Mouse (Mus musculus): ENCODE measurements around the gene Atf2. TPM values are rescaled to one million over a fixed set of nuclear protein-coding genes. Genes with fewer than 3 reads are reported as not detected.
A peak's percentile ranks its signal among the peaks of the same experiment; 100 is the strongest.
"Not testable (repeated sequence)": the region's sequence is repeated elsewhere in the genome, so short reads cannot be mapped to it uniquely, and the experiment has no call there.

Gene Atf2
- total RNA-seq (2014; fragmentation: Nextera tagmentation) (72.9 and 80.5 TPM in 2 replicates), total RNA-seq (2017) (45.8 and 46.2 TPM in 2 replicates)

DNA sequence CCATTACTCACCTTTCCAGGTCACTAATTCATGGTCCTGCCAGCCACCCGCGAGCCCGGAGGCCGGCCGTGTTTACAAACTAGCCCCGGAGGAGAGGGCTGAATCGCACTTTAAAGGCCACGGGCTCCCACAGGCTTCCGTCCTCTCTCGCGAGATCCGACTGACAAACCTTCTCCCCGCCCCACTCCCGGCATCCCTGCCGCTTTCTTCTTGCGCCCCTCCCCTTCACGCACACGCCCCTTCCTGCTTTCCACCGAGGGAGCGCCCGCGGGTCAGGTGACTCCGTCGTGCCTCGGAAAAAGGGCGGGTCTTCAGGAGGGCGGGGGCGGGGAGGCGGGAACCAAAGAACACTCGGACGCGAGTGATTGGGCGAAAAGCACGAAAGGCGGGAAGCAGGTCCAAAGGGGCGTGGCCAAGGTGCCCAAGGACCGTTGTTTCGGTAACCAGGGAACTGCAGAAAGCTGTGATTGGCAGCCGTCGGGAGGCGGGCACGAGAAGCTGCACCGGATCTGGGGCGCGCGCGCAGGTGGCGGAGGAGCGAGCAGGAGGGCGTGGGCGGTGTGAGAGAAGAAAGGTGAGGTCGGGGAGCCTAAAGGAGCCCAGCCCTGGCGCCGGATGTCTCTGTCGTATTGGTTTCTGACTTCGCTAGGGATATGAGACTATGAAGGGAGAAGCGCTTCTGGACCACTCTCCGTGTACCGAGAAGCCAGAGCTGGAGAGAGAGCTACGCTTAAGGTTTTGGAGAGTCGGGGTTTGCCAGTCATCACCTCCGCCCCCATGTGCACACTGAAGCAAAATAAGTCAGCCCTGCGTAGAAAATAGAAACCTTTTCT is at the start of gene Atf2:
Gene Atf2, minus strand, starts transcription at position 176 of the 833 bp plus-strand sequence.
- ATAC-seq (replicated peaks; ENCODE audit: low FRiP score, low TSS enrichment, poor library complexity, severe bottlenecking): peak; percentile 96

DNA sequence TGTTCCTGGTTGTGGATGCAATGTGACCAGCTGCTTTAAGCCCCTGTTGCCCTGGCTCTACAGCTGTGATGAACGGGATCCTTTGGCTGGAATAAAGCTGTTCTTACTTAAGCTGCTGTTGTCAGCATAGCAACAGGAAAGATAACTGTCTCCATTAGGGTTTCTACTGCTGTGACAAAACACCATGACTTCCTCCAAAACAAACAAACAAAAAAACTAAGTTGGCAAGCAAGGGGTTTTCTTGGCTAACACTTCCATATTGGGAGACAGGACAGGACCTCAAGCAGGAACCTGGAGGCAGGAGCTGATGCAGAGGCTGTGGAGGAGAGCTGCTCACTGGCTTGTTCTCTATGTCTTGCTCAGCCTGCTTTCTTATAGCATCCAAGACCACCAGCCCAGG is 48.8 kb upstream of the Atf2 start:
- no peak for ATAC-seq (replicated peaks; ENCODE audit: low FRiP score, low TSS enrichment, poor library complexity, severe bottlenecking)

DNA sequence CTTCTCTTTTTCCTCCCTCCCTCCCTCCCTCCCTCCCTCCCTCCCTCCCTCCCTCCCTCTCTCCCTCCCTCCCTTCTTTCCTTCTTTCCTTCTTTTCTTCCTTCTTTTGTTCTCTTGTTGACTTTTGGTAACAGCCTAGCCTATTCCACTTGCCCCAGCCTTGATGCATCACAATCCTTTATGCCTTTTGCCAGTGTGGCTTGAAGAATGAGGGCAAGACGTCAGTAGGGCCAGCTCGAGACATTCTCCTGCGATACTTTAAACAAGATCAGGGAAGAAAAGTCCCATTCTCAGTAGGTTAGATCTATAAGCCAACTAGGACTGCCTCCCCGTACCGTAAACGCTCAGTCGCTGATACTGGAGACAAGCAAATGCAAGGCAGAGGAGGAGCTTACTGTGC is 48.0 kb upstream of the Atf2 start:
- no peak for ATAC-seq (replicated peaks; ENCODE audit: low FRiP score, low TSS enrichment, poor library complexity, severe bottlenecking)

DNA sequence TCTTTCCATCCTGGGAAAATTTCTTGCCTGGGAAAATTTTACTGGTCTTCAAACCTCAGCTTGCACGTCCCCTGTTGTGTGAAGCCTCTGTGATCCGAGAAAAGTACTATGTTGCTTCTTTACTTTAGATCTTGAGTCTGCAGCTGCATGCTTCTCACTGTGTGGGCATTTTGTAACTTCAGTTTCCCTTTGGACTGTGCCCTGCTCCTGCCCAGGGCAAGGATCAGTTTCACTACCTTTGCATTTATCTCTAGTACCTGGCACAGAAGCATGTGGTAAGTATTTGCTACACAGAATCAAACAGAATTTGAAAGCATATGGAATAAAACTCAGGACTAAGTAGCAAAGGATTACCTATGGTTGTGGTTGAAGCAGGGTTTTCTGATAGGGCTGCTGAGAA is 46.5 kb upstream of the Atf2 start:
- no peak for ATAC-seq (replicated peaks; ENCODE audit: low FRiP score, low TSS enrichment, poor library complexity, severe bottlenecking)

DNA sequence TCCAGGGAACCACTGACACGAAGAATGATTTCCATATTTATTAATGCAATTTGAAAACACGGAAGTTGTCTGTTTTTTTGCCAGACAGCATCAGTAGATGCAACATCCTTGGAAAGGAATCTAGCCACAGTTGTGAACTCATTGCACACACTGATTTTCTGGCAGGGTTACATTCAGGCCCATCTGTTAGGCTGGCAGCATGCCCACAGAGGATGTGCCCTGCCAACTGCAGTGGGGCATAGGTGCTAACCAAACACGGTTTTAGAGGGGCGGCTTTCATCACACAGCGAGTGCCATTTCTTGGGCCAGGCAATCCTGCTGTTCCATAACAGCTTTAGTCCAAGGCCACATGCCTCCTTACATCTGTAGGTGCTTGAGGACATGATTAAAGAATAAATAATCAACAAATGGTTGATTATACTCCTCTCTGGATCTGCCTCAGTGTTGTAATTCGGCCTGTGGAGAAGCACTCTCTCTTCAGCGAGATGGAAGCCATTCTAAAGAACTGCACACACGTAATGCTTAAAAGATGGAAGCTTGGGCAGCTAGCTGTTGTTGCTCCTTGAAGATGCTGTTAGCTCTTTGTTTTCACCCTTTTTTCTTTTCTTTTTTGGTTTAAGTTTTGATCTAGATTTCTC is 40.4 kb upstream of the Atf2 start:
- no peak for ATAC-seq (replicated peaks; ENCODE audit: low FRiP score, low TSS enrichment, poor library complexity, severe bottlenecking)

DNA sequence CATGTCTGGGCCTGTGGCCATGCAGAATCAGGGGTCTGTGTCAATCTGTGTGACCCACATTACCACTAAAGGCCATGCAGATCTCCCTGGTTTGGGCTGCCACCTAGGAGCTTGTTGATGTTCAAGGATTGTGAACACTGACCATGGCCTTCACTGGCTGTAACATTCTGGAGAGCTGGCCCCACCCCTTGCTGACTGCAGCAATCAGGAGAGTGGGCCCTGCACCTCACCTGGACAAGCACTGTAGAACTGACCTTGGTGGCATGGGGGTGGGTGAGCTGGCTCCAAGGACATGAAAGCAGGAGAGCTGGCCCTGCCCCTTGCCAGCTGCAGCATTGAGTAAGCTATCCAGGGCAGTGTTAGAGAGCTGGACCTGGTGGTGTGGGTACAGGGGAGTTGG is 35.3 kb upstream of the Atf2 start:
- no peak for ATAC-seq (replicated peaks; ENCODE audit: low FRiP score, low TSS enrichment, poor library complexity, severe bottlenecking)

DNA sequence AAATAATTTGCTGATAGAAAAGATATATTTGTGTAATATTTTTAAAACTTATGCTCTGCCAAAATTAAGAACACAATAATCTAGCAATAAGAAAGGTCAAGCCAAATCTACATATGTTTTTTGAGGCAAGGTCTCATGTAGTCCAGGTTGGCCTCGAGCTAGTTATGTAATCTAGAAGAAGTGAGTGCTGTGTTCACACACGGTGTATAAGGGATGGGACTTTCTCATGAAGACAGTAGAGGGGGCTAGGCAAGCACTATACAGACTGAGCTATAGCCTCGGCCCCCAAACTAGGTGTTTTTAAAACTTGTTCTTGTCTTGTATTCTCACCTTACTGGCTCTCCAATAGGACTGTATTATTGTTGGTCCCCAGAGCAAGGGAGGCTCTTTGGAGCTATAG is 33.1 kb upstream of the Atf2 start:
- ATAC-seq (replicated peaks; ENCODE audit: low FRiP score, low TSS enrichment, poor library complexity, severe bottlenecking): no peak

DNA sequence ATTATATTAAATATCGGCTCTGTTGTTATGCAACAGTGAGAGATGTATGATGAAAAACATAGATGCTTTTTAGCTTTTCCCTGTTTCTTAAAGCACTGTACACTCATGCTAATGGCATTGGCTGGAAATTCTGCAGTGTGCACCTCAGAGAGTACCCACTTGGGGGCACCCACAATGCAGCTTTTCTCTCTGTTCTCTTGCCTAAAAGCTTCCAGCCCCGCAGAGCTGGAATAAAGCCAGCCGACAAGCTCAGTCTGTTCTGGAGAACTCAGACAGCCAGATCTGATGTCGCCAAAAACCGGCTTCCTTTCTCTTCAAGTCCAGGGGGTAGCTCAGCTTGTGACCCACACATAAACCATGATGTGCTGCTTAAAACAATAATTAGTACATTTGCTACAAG is 32.6 kb upstream of the Atf2 start:
- peak; percentile 84 for ATAC-seq (replicated peaks; ENCODE audit: low FRiP score, low TSS enrichment, poor library complexity, severe bottlenecking)

DNA sequence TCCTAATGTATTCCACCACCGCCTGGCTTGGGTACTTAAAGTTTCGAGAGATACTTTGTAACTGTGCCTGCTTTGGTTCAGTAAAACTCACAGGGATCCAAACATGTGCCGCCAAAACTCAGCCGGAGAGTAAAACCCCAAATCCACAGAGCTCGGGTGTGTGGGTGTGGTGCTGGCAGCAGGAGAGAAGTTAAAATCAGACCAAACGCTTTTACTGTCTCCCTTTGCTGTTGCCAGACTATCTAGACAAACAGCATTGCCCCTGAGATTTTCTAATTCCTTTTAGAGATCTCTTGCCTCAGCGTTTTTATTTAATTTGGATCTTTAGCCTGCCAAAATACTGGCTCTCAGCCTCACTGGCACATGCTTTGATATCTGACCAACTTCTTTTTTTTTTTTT is 27.2 kb upstream of the Atf2 start:
- ATAC-seq (replicated peaks; ENCODE audit: low FRiP score, low TSS enrichment, poor library complexity, severe bottlenecking): no peak

DNA sequence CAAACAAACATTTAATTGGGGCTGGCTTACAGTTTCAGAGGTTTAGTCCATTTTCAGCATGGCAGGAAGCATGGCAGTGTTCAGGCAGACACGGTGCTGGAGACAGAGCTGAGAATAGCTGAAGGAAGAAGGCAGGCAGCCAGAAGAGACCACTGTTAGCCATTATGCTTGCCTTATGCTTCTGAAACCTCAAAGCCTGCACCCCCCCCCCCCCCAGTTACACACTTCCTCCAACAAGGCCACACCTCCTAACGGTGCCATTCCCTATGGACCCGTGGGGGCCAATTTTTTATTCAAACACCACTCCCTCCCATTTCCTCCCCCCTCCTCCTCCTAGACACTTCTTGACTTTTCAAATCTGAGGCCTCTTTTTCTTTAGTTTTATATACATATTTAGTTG is 19.8 kb upstream of the Atf2 start:
- no peak for ATAC-seq (replicated peaks; ENCODE audit: low FRiP score, low TSS enrichment, poor library complexity, severe bottlenecking)

DNA sequence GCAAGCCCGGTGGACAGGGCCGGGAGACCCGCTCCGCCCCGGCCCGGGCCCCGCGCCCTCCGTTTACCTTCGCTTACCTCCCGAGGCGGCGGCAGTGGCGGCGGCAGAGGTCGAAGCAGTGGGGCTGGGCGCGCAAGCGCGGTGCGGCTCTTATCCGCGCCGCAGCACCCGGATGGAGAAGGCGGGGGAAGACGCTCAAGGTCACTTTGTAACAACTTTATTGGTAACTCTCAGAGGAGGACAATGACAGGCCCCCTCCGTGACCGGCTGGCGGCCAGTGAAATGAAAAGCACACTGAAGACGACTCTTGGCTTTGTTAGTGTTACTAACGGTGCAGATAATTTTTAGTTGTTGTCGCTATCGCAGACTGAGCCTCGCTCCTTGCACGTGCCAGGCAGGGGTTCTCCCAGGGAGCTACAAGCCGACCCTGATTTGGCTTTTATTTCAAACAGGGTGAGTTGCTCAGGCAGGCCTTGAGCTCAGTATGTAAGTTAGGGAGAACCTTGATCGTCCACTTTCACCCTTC is 18.8 kb upstream of the Atf2 start, which contains the start of gene Atp5g3:
Gene Atp5g3, minus strand, starts transcription at position 152 of the 526 bp plus-strand sequence.
- ATAC-seq (replicated peaks; ENCODE audit: low FRiP score, low TSS enrichment, poor library complexity, severe bottlenecking): peak; percentile 92

DNA sequence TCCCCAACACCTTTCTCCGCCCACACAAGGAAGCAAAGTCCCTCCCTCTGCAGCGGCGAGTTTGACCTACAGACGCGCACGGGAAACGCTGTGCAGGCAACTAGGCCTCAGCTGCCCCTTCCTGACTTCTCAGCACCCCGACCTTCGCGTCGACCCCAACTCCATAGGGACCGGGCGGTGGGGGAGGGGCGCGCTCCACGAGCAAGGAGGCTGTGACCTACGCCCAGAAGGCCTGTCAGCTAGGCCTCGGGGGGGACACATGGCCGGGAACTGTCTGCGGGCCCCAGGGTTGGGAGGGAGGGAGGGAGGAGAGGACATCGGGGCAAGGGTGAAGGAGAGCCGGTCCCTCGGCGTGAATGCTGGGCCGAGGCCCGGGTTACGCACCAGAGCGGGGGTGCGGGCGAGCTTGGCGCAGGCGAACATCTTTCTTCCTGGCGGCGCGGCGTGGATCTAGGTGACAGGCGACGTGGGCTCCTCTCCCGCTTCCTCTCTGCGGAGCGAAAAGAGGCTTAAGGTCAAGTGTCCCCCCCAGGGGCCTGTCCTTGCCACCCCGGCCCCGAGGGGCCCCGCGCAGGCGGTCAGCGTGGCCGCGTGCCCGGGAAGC is 18.2 kb upstream of the Atf2 start:
- peak; percentile 52 for ATAC-seq (replicated peaks; ENCODE audit: low FRiP score, low TSS enrichment, poor library complexity, severe bottlenecking)

DNA sequence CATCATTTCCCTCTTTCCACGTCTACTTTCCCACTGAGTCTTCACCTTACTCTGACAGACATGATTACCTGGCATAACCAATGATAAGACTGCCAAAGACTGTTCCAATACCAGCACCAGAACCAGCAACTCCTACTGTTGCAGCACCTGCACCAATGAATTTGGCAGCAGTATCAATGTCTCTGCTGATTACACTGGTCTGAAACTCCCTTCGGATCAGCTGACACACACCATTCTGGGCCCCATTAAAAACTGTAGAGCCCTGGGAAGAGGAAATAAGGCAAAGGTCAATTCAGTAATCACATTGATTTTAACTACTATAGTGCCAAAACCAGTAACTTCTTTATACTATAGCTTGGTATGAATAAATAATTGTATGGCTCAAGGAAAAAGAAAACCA is 16.7 kb upstream of the Atf2 start:
- no peak for ATAC-seq (replicated peaks; ENCODE audit: low FRiP score, low TSS enrichment, poor library complexity, severe bottlenecking)

DNA sequence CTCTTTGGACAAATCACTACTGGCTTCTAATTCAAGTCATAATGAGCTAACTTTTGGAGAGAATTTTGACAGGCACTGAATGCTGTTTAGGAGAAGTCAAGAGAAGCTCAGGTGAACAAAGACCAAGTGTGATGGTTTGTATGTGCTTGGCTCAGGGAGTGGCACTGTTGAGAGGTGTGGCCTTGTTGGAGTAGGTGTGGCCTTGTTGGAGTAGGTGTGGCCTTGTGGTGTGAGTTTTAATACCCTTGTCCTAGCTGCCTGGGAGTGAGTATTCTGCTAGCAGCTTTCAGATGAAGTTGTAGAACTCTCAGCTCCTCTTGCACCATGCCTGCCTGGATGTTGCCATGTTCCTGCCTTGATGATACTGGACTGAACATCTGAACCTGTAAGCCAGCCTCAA is 12.2 kb upstream of the Atf2 start:
- ATAC-seq (replicated peaks; ENCODE audit: low FRiP score, low TSS enrichment, poor library complexity, severe bottlenecking): not testable (repeated sequence)

DNA sequence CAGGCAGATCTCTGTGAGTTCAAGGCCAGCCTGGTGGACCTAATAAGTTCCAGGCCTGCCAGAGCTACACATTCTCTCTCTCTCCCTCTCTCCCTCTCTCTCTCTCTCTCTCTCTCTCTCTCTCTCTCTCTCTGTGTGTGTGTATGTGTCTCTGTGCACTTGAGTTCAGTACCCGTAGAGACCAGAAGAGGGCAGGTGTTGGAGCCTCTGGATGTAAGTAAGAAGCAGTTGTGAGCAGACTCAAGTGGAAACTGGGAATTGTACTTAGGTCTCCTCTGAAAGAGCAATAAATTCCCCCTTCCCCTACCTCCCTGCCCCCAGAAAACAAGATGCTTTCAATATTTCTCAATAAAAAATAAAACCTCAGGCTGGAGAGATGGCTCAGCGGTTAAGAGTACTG is 11.1 kb upstream of the Atf2 start:
- no peak for ATAC-seq (replicated peaks; ENCODE audit: low FRiP score, low TSS enrichment, poor library complexity, severe bottlenecking)

DNA sequence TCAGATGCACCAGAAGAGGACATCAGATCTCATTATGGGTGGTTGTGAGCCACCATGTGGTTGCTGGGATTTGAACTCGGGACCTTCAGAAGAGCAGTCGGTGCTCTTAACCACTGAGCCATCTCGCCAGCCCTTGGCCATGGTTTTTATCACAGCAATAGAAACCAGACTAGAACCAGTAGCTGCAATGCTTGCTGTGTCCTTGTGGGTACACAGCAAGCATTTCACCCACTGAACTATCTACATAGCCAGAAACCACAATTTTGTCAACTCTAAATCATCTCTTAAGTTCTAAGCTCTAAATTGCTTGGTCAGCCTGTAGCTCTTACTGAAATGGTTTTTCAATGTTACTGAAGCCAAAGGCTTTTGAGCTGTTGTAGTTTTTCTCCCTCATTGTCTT is 9.9 kb upstream of the Atf2 start:
- ATAC-seq (replicated peaks; ENCODE audit: low FRiP score, low TSS enrichment, poor library complexity, severe bottlenecking): not testable (repeated sequence)

DNA sequence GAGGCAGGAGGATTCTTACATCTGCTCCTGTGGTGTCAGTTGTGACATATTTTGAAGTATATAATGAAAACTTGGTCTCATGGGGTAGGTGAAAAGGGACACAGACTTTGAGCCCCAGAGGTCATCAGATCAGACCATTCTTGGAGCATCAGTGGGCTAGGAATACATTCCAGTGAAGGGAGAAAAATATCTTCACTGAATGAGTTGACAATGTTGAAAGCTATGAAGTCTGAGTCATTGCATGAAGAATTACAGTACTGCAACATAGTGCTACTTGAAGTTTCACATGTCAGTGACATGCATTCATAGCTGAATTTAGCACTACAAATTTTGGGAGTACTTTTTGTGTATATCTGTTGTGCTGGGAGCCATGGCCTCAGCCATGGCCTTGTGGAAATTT is 8.7 kb upstream of the Atf2 start:
- ATAC-seq (replicated peaks; ENCODE audit: low FRiP score, low TSS enrichment, poor library complexity, severe bottlenecking): no peak

DNA sequence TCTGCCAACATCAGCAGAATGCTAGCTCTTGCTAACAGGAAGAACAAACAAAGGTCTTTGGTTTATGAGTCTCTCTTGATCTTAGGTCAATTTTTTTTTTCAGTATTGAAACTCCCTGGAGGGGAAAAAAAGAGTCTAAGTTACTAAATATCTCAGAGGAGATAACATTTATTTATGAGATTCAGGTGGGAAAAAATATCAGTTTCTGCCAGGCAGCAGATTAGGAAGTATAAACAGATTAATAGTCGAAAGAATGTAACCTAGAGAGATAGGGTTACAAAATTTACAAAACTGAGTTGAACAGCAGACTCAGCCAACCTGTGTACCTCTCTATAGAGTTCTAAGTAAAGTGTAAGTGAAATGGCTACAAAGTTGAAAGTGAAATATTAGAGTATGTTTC is 7.9 kb upstream of the Atf2 start:
- no peak for ATAC-seq (replicated peaks; ENCODE audit: low FRiP score, low TSS enrichment, poor library complexity, severe bottlenecking)

DNA sequence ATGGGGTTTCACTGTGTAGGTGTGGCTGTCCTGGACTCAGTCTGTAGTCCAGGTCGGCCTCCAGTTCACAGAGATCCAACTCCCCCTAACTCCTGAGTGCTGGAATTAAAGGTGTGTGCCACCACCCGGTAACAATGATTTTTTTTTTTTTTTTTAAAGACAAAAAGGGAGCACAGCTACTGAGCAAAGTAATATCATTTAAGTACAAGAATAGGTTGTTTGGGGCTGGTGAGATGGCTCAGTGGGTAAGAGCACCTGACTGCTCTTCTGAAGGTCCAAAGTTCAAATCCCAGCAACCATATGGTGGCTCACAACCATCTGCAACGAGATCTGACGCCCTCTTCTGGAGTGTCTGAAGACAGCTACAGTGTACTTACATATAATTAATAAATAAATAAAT is 4.5 kb upstream of the Atf2 start:
- ATAC-seq (replicated peaks; ENCODE audit: low FRiP score, low TSS enrichment, poor library complexity, severe bottlenecking): not testable (repeated sequence)

DNA sequence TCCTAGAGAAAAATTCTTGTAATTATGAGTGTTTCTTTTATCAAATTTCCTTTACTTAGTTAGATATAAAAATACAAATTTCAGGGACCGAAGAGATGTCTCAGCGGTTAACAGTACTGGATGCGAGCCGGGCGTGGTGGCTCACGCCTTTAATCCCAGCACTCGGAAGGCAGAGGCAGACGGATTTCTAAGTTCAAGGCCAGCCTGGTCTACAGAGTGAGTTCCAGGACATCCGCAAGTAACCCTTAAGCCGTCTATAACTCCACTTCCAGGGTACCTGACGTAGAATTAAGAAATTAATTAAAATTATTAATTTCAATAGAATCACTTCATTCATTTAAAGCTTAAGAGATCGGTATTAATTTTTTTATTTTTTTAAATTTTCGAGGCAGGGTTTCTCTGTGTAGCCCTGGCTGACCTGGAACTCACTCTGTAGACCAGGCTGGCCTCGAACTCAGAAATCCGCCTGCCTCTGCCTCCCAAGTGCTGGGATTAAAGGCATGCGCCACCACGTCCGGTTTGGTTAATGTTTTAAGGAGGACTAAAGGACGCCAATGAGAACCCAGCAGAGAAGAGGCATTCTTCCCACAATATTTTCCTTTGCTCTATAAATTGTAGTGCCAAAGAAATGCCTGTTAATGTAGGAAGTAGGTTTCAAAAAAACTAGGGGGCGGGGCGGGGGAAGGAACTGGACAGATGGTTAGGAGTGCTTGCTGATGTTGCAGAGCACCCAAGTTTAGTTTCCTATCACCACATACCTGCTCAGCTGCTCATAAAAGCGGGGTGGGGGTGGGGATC is 1.2 kb upstream of the Atf2 start:
- no peak for ATAC-seq (replicated peaks; ENCODE audit: low FRiP score, low TSS enrichment, poor library complexity, severe bottlenecking)

Data from megakaryocyte-erythroid progenitor cell, adult 5-6 weeks (primary cell).